Mouse (Mus musculus) midbrain, embryonic 14.5 days (tissue): ENCODE results near the gene Dock3. TPM values are rescaled to one million over a fixed set of nuclear protein-coding genes. Genes with fewer than 3 reads are reported as not detected.
A peak's percentile ranks its signal among the peaks of the same experiment; 100 is the strongest.
"Not testable (repeated sequence)": the region's sequence is repeated elsewhere in the genome, so short reads cannot be mapped to it uniquely, and the experiment has no call there.

Source experiments
- ATAC-seq: fragments of 200-750 bp; cut with Nextera tagmentation; 2 replicates; pipeline ENCODE4 v1.8.0; 2017; ENCODE audit warnings: moderate number of reproducible peaks, moderate library complexity; ENCODE audit not compliant: low FRiP score, low TSS enrichment
- DNase-seq: peaks from one replicate; pipeline ENCODE4 v3.0.0-alpha.2; 2015
- H3K27ac ChIP-seq: fragments of 300-500 bp; sonication (generic); replicated peaks from 2 replicates; pipeline ENCODE4 v1.5.1; 2014; ENCODE audit warnings: mild to moderate bottlenecking, low read depth, low read length, moderate library complexity
- H3K27me3 ChIP-seq: fragments of 300-500 bp; sonication (generic); 2 replicates; pipeline ENCODE4 v1.6.1; 2014; ENCODE audit warnings: low read length, control low read depth, mixed read lengths; ENCODE audit not compliant: control insufficient read depth, insufficient read depth
- H3K36me3 ChIP-seq: fragments of 300-500 bp; sonication (generic); 2 replicates; pipeline ENCODE4 v1.6.1; 2014; ENCODE audit warnings: low read length, control low read depth; ENCODE audit not compliant: control insufficient read depth, insufficient read depth
- H3K4me1 ChIP-seq: fragments of 300-500 bp; sonication (generic); 2 replicates; pipeline ENCODE4 v1.6.1; 2014; ENCODE audit warnings: mild to moderate bottlenecking, antibody characterized with exemption, low read length, control low read depth; ENCODE audit not compliant: control insufficient read depth, insufficient read depth
- H3K4me2 ChIP-seq: fragments of 300-500 bp; sonication (generic); 2 replicates; pipeline ENCODE4 v1.6.1; 2014; ENCODE audit warnings: mild to moderate bottlenecking, low read length, moderate library complexity
- H3K4me3 ChIP-seq: fragments of 300-500 bp; sonication (generic); replicated peaks from 2 replicates; pipeline ENCODE4 v1.5.1; 2014; ENCODE audit warnings: low read depth, low read length
- H3K9ac ChIP-seq: fragments of 300-500 bp; sonication (generic); replicated peaks from 2 replicates; pipeline ENCODE4 v1.6.1; 2014; ENCODE audit warnings: mild to moderate bottlenecking, low read length, moderate library complexity
- H3K9me3 ChIP-seq: fragments of 300-500 bp; sonication (generic); 2 replicates; pipeline ENCODE4 v1.6.1; 2016; ENCODE audit warnings: low read length, control low read depth, mixed read lengths; ENCODE audit not compliant: control insufficient read depth
- WGBS: fragments of 180-500 bp; shearing (Covaris S2); extraction: QIAGEN DNeasy Blood & Tissue Kit; methylation state at CpG from one replicate; pipeline ENCODE4 v1.1.7; 2014; 5-methylcytosine and 5-hydroxymethylcytosine counted together
- polyA plus RNA-seq: library from polyadenylated mRNA; unstranded; fragments of >200 nt; fragmentation: Nextera tagmentation; extraction: Ambion mirVana; gene quantifications from 2 replicates; pipeline ENCODE4 v1.2.1, GENCODE M21; 2014

Gene Dock3
- polyA plus RNA-seq, 1 experiment from 2014 or later: 25.7 TPM

DNA sequence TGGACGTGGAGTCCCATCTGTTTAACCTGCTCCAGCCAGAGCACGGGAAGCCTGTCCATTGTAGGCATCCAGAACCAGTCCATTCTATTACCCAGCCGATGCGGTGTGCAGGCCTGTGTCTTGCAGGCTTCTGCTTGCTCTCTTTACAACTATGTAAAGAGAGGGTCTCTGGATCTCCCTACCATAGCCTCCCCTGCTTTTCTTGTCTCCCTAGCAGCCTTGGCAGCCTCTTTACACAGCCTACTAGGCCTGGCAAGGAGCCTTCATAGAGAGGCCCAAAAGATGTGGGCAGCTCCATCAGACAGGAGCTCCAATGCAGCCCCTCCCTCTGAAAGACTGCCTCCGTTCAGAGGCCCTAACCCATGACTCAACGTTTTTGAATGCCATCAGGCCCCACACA is 17.4 kb upstream of the Dock3 start:
- DNase-seq (no peak), ATAC-seq (no peak)
- Histone ChIP-seq H3K4me2 (no peak overlapping the region), H3K9ac (no peak overlapping the region), H3K4me1 (peaks cover 3% of the 10 kb centered on the region; the same call in 1 of the 2 replicates), H3K9me3 (no peaks in the 10 kb centered on the region), H3K36me3 (no peaks in the 10 kb centered on the region), H3K27me3 (no peaks in the 10 kb centered on the region), H3K4me3 (no peak overlapping the region), H3K27ac (no peak overlapping the region)
- 77% methylated on average over 6 of the region's 6 CpGs for WGBS

DNA sequence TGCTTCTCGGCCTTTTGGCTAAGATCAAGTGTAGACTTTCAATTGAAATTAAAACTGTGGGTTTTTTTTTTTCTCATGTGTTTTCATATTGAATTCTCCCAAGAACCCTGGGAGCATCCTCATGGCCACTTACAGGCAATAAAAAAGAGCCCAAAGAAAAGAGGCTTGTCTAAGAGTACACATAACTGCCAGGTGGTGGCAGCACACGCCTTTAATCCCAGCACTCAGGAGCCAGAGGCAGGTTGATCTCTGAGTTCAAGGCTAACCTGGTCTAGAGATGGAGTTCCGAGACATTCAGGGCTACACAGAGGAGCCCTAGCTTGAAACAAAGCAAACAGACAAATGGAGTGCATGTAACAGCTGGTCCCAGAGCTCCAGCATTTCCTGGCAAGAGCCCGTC is 14.5 kb upstream of the Dock3 start:
- WGBS: 67% methylated on average over 4 of the region's 4 CpGs
- H3K27me3 ChIP-seq: no peaks in the 10 kb centered on the region
- ATAC-seq (no peak), DNase-seq (no peak)
- H3K36me3 ChIP-seq: no peaks in the 10 kb centered on the region
- no peak overlapping the region for H3K4me2 ChIP-seq
- no peak overlapping the region for H3K9ac ChIP-seq
- H3K9me3 ChIP-seq: no peaks in the 10 kb centered on the region
- no peak overlapping the region for H3K4me3 ChIP-seq
- no peaks in the 10 kb centered on the region for H3K4me1 ChIP-seq
- no peak overlapping the region for H3K27ac ChIP-seq

DNA sequence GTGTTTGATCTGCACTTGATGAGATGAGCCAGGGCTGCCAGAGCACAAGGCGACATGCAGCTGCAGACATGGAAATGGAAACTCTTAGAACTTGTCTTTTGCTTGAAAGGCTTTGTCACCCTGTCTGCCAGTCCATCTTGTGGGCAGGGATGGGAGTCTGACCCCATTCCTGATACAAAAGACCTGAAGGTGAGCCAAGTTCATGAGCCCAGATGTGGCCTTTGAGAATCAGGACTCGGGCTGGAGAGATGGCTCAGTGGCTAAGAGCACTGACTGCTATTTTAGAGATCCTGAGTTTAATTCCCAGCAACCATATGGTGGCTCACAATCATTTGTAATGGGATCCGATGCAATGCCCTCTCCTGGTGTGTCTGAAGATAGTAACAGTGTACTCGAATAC is 13.6 kb upstream of the Dock3 start:
- Histone ChIP-seq H3K36me3 (no peaks in the 10 kb centered on the region), H3K27me3 (no peaks in the 10 kb centered on the region), H3K9ac (no peak overlapping the region), H3K27ac (no peak overlapping the region), H3K9me3 (no peaks in the 10 kb centered on the region), H3K4me1 (no peaks in the 10 kb centered on the region), H3K4me2 (no peak overlapping the region), H3K4me3 (no peak overlapping the region)
- 89% methylated on average over 4 of the region's 4 CpGs for WGBS
- ATAC-seq: no peak
- no peak for DNase-seq

DNA sequence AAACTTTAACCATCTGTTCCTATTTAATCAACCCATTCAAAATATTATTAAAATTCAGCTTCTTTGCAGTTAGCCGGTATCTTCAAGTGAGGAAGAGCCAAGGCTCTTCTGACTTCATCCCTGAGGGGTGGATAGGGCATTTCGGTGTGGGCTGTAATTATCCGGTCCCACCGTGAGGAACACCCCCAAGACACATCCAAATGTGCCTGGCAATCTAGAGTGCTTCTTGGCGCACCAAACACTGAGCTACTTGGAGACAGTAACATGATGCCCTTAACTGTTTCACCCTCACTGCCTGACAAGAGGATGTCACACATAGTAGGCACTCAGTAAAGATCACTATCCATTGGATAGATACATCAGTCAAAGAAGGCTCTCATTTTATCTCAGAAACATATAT is 4.4 kb upstream of the Dock3 start:
- Histone ChIP-seq H3K4me3 (no peak overlapping the region), H3K27me3 (peaks cover 24% of the 10 kb centered on the region), H3K9me3 (no peaks in the 10 kb centered on the region), H3K4me2 (no peak overlapping the region), H3K27ac (no peak overlapping the region), H3K4me1 (0 out of 2 replicates have a peak, but pooled peaks cover 3% of the 10 kb centered on the region), H3K9ac (no peak overlapping the region), H3K36me3 (no peaks in the 10 kb centered on the region)
- DNase-seq (no peak), ATAC-seq (no peak)
- WGBS: 82% methylated on average over 5 of the region's 5 CpGs

DNA sequence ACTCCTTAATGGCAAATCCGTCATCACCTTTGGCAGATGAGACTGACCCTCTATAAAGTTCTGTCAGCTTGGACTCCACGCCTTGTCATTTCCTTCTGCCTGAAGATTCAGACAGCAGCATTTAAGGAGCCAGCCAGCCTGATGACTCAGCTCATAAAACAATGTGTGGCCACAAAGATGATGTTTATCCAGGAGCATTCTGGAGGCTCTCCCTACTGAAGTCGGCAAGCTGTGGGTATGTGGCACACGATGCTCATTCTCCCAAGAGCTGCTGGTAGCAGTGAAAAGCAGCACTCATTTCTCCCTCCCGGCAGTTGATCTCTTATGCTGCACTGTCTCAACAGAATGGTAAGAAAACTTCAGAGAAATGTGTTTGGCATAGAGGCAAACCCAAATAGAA is 3.6 kb upstream of the Dock3 start:
- no peaks in the 10 kb centered on the region for H3K36me3 ChIP-seq
- no peak for ATAC-seq
- peaks cover 4% of the 10 kb centered on the region for H3K4me1 ChIP-seq
- H3K4me2 ChIP-seq: no peak overlapping the region
- H3K4me3 ChIP-seq: no peak overlapping the region
- no peak overlapping the region for H3K9ac ChIP-seq
- no peaks in the 10 kb centered on the region for H3K9me3 ChIP-seq
- peaks cover 24% of the 10 kb centered on the region for H3K27me3 ChIP-seq
- WGBS: 60% methylated on average over 5 of the region's 5 CpGs
- DNase-seq: no peak
- H3K27ac ChIP-seq: no peak overlapping the region

DNA sequence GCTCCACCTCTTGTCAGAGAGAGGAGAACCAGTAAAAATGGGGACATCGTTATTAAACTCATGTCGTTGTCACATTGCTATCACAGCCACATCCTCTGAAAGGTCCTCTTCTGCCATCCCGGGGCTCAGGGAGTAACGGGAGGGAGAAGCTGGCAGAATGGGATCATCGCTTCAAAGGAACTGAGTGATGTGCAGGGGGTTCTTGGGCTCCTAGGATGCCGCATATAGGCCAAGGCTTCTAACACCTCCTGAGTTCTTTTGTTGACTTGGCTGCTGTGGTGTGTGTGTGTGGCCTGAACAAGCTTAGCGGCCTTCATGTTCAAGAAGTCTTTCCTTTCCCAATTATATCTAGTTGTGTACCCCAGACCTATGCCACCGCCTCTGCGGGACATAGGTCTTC is 431 bp upstream of the Dock3 start:
- no peak for DNase-seq
- peak overlapping the region; percentile 98 for H3K9ac ChIP-seq
- WGBS: 22% methylated on average over 9 of the region's 9 CpGs
- peak overlapping the region; percentile 93 for H3K4me3 ChIP-seq
- H3K27me3 ChIP-seq: peaks cover 24% of the 10 kb centered on the region
- H3K36me3 ChIP-seq: no peaks in the 10 kb centered on the region
- H3K9me3 ChIP-seq: no peaks in the 10 kb centered on the region
- H3K4me2 ChIP-seq: peak overlapping the region; percentile 67
- no peak for ATAC-seq
- peak overlapping the region; percentile 95 for H3K27ac ChIP-seq
- H3K4me1 ChIP-seq: peaks cover 10% of the 10 kb centered on the region

DNA sequence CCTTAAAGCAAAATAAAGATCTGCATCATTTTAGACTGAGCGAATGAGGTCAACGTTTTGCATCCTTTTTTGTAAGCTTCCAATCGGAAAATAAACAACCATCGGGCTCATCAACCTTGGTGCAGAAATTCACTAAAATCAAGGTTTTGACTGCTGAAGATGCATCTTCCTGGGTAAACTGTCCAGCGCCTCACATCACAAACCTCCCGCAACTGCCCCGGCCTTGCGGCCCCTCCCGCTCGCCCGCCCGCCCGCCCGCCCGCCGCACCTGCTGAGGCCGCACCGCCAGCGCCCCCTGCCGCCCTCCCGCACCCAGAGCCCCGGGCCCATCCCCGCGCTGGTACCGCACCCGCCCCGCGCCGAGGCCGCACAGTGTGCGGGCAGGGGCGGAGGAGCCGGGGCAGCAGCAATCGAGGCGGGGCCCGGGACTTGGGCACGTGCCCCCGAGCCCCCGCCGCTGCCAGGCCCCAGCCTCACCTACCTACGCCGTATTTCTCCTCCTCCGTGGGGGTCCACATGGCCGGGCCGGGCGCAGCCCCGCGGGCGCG is 644 bp downstream of the Dock3 start:
- WGBS: 2% methylated on average over 47 of the region's 50 CpGs
- Histone ChIP-seq H3K36me3 (no peaks in the 10 kb centered on the region), H3K4me3 (peak overlapping the region; percentile 93), H3K4me2 (peak overlapping the region; percentile 67), H3K9ac (peak overlapping the region; percentile 98), H3K27ac (peak overlapping the region; percentile 95), H3K9me3 (no peaks in the 10 kb centered on the region), H3K27me3 (peaks cover 24% of the 10 kb centered on the region), H3K4me1 (peaks cover 10% of the 10 kb centered on the region)
- ATAC-seq (peak; percentile 91), DNase-seq (peak; percentile 86)

DNA sequence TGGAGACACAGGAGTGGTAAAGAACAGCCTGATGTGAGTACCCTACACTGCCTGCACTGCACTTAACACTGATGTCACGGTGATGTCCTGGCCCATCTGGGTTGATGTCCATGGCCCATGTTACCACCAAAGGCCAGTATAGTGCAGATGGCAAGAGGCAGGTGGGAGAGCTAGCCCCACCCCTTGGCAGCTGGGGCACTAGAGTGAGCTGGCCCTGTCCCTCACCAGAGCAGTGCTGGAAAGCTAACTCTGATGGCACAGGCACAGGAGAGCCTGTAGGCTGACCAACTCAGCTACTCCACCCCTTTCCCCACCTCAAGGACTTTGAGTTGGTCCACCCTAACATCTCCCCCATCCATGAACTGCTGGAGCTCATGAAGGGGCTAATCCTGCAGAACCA is 7.1 kb downstream of the Dock3 start:
- no peak for ATAC-seq
- no peaks in the 10 kb centered on the region for H3K9me3 ChIP-seq
- DNase-seq: no peak
- no peak overlapping the region for H3K4me2 ChIP-seq
- no peaks in the 10 kb centered on the region for H3K27me3 ChIP-seq
- no peaks in the 10 kb centered on the region; the same call in 1 of the 2 replicates for H3K4me1 ChIP-seq
- WGBS: 92% methylated on average over 1 of the region's 1 CpGs
- H3K36me3 ChIP-seq: no peaks in the 10 kb centered on the region
- no peak overlapping the region for H3K27ac ChIP-seq
- no peak overlapping the region for H3K9ac ChIP-seq
- no peak overlapping the region for H3K4me3 ChIP-seq

DNA sequence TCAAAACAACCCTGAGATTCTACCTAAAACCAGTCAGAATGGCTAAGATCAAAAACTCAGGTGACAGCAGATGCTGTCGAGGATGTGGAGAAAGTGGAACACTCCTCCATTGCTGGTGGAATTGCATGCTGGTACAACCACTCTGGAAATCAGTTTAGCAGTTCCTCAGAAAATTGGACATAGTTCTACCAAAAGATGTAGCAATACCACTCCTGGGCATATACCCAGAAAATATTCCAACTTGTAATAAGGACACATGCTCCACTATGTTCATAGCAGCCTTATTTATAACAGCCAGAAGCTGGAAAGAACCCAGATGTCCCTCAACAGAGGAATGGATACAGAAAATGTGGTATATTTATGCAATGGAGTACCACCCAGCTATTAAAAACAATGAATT is 56.9 kb downstream of the Dock3 start:
- H3K4me3 ChIP-seq, ATAC-seq, H3K27ac ChIP-seq, H3K36me3 ChIP-seq, H3K9me3 ChIP-seq, H3K27me3 ChIP-seq, H3K4me1 ChIP-seq, H3K9ac ChIP-seq, DNase-seq, H3K4me2 ChIP-seq: not testable (repeated sequence)
- WGBS: 90% methylated on average over 1 of the region's 1 CpGs
